Mouse (Mus musculus) hindbrain, embryonic 14.5 days (tissue): ENCODE data around the gene N4bp2. TPM values are rescaled to one million over a fixed set of nuclear protein-coding genes. Genes with fewer than 3 reads are reported as not detected.
"Not testable (repeated sequence)": the region's sequence is repeated elsewhere in the genome, so short reads cannot be mapped to it uniquely, and the experiment has no call there.

Experiments
- ATAC-seq: fragments of 200-750 bp; cut with Nextera tagmentation; 2 replicates; pipeline ENCODE4 v1.8.0; 2017; ENCODE audit warnings: moderate number of reproducible peaks, mild to moderate bottlenecking, moderate TSS enrichment, moderate library complexity; ENCODE audit not compliant: low FRiP score
- DNase-seq: peaks from one replicate; pipeline ENCODE4 v3.0.0-alpha.2; 2015; ENCODE audit warnings: low spot score
- H3K27ac ChIP-seq: fragments of 300-500 bp; sonication (generic); 2 replicates; pipeline ENCODE4 v1.5.1; 2014; ENCODE audit warnings: mild to moderate bottlenecking, moderate library complexity
- H3K27me3 ChIP-seq: fragments of 300-500 bp; sonication (generic); 2 replicates; pipeline ENCODE4 v1.6.1; 2014; ENCODE audit warnings: mild to moderate bottlenecking, low read length, mixed read lengths; ENCODE audit not compliant: control insufficient read depth, insufficient read depth
- H3K36me3 ChIP-seq: fragments of 300-500 bp; sonication (generic); replicated peaks from 2 replicates; pipeline ENCODE4 v1.6.1; 2014; ENCODE audit not compliant: control insufficient read depth, insufficient read depth
- H3K4me1 ChIP-seq: fragments of 300-500 bp; sonication (generic); replicated peaks from 2 replicates; pipeline ENCODE4 v1.6.1; 2014; ENCODE audit warnings: antibody characterized with exemption, low read length, mixed read lengths; ENCODE audit not compliant: control insufficient read depth, insufficient read depth
- H3K4me2 ChIP-seq: fragments of 300-500 bp; sonication (generic); replicated peaks from 2 replicates; pipeline ENCODE4 v1.6.1; 2014; ENCODE audit warnings: mild to moderate bottlenecking, moderate library complexity
- H3K4me3 ChIP-seq: fragments of 300-500 bp; sonication (generic); replicated peaks from 2 replicates; pipeline ENCODE4 v1.5.1; 2014; ENCODE audit warnings: mild to moderate bottlenecking, low read length
- H3K9ac ChIP-seq: fragments of 300-500 bp; sonication (generic); 2 replicates; pipeline ENCODE4 v1.6.1; 2014
- H3K9me3 ChIP-seq: fragments of 300-500 bp; sonication (generic); 2 replicates; pipeline ENCODE4 v1.6.1; 2016; ENCODE audit warnings: low read length; ENCODE audit not compliant: control insufficient read depth
- WGBS: fragments of 180-500 bp; shearing (Covaris S2); extraction: QIAGEN DNeasy Blood & Tissue Kit; methylation state at CpG from one replicate; pipeline ENCODE4 v1.1.7; 2014; 5-methylcytosine and 5-hydroxymethylcytosine counted together
- polyA plus RNA-seq: library from polyadenylated mRNA; unstranded; fragments of >200 nt; fragmentation: Nextera tagmentation; extraction: Ambion mirVana; gene quantifications from 2 replicates; pipeline ENCODE4 v1.2.1, GENCODE M21; 2014

The N4bp2 gene
- polyA plus RNA-seq, 1 experiment from 2014 or later: 26.9 TPM

GRCm38 (mm10) chr5:65776166-65776565 is 12.8 kb downstream of the N4bp2 start:
- peaks cover 44% of the 10 kb centered on the region for H3K36me3 ChIP-seq
- H3K4me3 ChIP-seq: no peak overlapping the region
- no peaks in the 10 kb centered on the region for H3K4me1 ChIP-seq
- H3K9me3 ChIP-seq: no peaks in the 10 kb centered on the region
- no peaks in the 10 kb centered on the region for H3K27me3 ChIP-seq
- DNase-seq (no peak), ATAC-seq (no peak)
- H3K4me2 ChIP-seq: no peak overlapping the region
- 92% methylated on average over 4 of the region's 4 CpGs for WGBS
- no peak overlapping the region for H3K27ac ChIP-seq
- no peak overlapping the region for H3K9ac ChIP-seq

GRCm38 (mm10) chr5:65776907-65777306 is 13.6 kb downstream of the N4bp2 start:
- Histone ChIP-seq H3K27me3 (no peaks in the 10 kb centered on the region), H3K36me3 (peaks cover 51% of the 10 kb centered on the region), H3K9me3 (no peaks in the 10 kb centered on the region), H3K4me1 (no peaks in the 10 kb centered on the region), H3K9ac (no peak overlapping the region), H3K27ac (no peak overlapping the region), H3K4me2 (no peak overlapping the region), H3K4me3 (no peak overlapping the region)
- 94% methylated on average over 3 of the region's 3 CpGs for WGBS
- ATAC-seq (no peak), DNase-seq (no peak)

- peaks cover 68% of the 10 kb centered on the region for H3K36me3 ChIP-seq
- ATAC-seq, H3K27me3 ChIP-seq, H3K9me3 ChIP-seq, DNase-seq, H3K4me3 ChIP-seq, H3K27ac ChIP-seq, H3K9ac ChIP-seq, H3K4me1 ChIP-seq, H3K4me2 ChIP-seq: not testable (repeated sequence)
- 95% methylated on average over 4 of the region's 4 CpGs for WGBS
Observed at GRCm38 (mm10) chr5:65778986-65779385, 15.7 kb downstream of the N4bp2 start.

GRCm38 (mm10) chr5:65779401-65780063 is 16.2 kb downstream of the N4bp2 start:
- H3K9me3 ChIP-seq: no peaks in the 10 kb centered on the region
- 46% methylated on average over 3 of the region's 3 CpGs for WGBS
- H3K4me2 ChIP-seq: no peak overlapping the region
- no peak overlapping the region for H3K9ac ChIP-seq
- no peak overlapping the region for H3K27ac ChIP-seq
- H3K4me1 ChIP-seq: no peaks in the 10 kb centered on the region
- H3K27me3 ChIP-seq: no peaks in the 10 kb centered on the region
- DNase-seq: no peak
- peaks cover 68% of the 10 kb centered on the region for H3K36me3 ChIP-seq
- no peak; the same call in 1 of the 2 replicates for ATAC-seq
- no peak overlapping the region for H3K4me3 ChIP-seq

- Histone ChIP-seq H3K4me1 (no peaks in the 10 kb centered on the region), H3K9ac (no peak overlapping the region), H3K36me3 (peaks cover 58% of the 10 kb centered on the region), H3K4me2 (no peak overlapping the region), H3K9me3 (no peaks in the 10 kb centered on the region), H3K27ac (no peak overlapping the region), H3K27me3 (no peaks in the 10 kb centered on the region), H3K4me3 (no peak overlapping the region)
- ATAC-seq (no peak), DNase-seq (no peak)
- WGBS: 82% methylated on average over 5 of the region's 5 CpGs
Observed at GRCm38 (mm10) chr5:65781147-65781715, 17.9 kb downstream of the N4bp2 start.

GRCm38 (mm10) chr5:65781769-65782715 is 18.7 kb downstream of the N4bp2 start:
- Histone ChIP-seq H3K4me3 (no peak overlapping the region), H3K36me3 (peaks cover 50% of the 10 kb centered on the region), H3K4me1 (no peaks in the 10 kb centered on the region), H3K9me3 (no peaks in the 10 kb centered on the region), H3K27ac (no peak overlapping the region), H3K4me2 (no peak overlapping the region), H3K27me3 (no peaks in the 10 kb centered on the region), H3K9ac (no peak overlapping the region)
- ATAC-seq: no peak
- WGBS: 89% methylated on average over 13 of the region's 13 CpGs
- no peak for DNase-seq

- H3K4me3 ChIP-seq: no peak overlapping the region
- no peak for ATAC-seq
- H3K9me3 ChIP-seq: no peaks in the 10 kb centered on the region
- no peak overlapping the region for H3K27ac ChIP-seq
- H3K4me1 ChIP-seq: no peaks in the 10 kb centered on the region
- no peak for DNase-seq
- no peak overlapping the region for H3K9ac ChIP-seq
- H3K27me3 ChIP-seq: no peaks in the 10 kb centered on the region
- peaks cover 35% of the 10 kb centered on the region for H3K36me3 ChIP-seq
- 87% methylated on average over 16 of the region's 16 CpGs for WGBS
- H3K4me2 ChIP-seq: no peak overlapping the region
Observed at GRCm38 (mm10) chr5:65790604-65791225, 27.4 kb downstream of the N4bp2 start.

- Histone ChIP-seq H3K4me2 (no peak overlapping the region), H3K4me1 (no peaks in the 10 kb centered on the region), H3K27ac (no peak overlapping the region), H3K27me3 (no peaks in the 10 kb centered on the region), H3K36me3 (peaks cover 53% of the 10 kb centered on the region), H3K9ac (no peak overlapping the region), H3K4me3 (no peak overlapping the region), H3K9me3 (no peaks in the 10 kb centered on the region)
- ATAC-seq: no peak
- DNase-seq: no peak
- 81% methylated on average over 3 of the region's 3 CpGs for WGBS
Observed at GRCm38 (mm10) chr5:65794202-65794601, 30.9 kb downstream of the N4bp2 start.

GRCm38 (mm10) chr5:65794702-65795101 is 31.4 kb downstream of the N4bp2 start:
- Histone ChIP-seq H3K36me3 (peaks cover 58% of the 10 kb centered on the region), H3K27me3 (no peaks in the 10 kb centered on the region), H3K4me2 (no peak overlapping the region), H3K9me3 (no peaks in the 10 kb centered on the region), H3K27ac (no peak overlapping the region), H3K9ac (no peak overlapping the region), H3K4me1 (no peaks in the 10 kb centered on the region), H3K4me3 (no peak overlapping the region)
- WGBS: 83% methylated on average over 3 of the region's 3 CpGs
- ATAC-seq (no peak), DNase-seq (no peak)
